Mouse (Mus musculus): ENCODE measurements around the gene Lcn4. TPM values are rescaled to one million over a fixed set of nuclear protein-coding genes. Genes with fewer than 3 reads are reported as not detected.

Lcn4 gene
- polyA plus RNA-seq, 1 experiment, result not detected

- TF ChIP-seq CTCF (IDR thresholded peaks at IDR 0.05; ENCODE audit: control insufficient read depth, insufficient read depth, insufficient replicate concordance, low read depth, low read length), result no peak
- TF ChIP-seq POLR2A (IDR thresholded peaks at IDR 0.05; ENCODE audit: control insufficient read depth, low read depth, low read length), result 0 out of 2 replicates have a peak, but pooled peaks have one; percentile 34
- Histone ChIP-seq H3K36me3 (ENCODE audit: control insufficient read depth, insufficient read depth, low read length) (no peaks in the 10 kb centered on the region), H3K27me3 (ENCODE audit: control insufficient read depth, insufficient read depth, low read length) (no peaks in the 10 kb centered on the region), H3K27ac (ENCODE audit: control insufficient read depth, insufficient read depth, low read depth, low read length) (peak within 1 kb of the TSS; percentile 63), H3K4me1 (ENCODE audit: control insufficient read depth, insufficient read depth, low read length) (peaks cover 19% of the 10 kb centered on the region), H3K4me3 (ENCODE audit: control insufficient read depth, low read depth, low read length) (peak within 1 kb of the TSS; percentile 77)
Observed at GRCm38 (mm10) chr2:26627921-26628739, 43.0 kb downstream of the Lcn4 start, which contains the start of gene Fam69b. Gene Fam69b, plus strand, starts transcription at chr2:26628457.

DNA sequence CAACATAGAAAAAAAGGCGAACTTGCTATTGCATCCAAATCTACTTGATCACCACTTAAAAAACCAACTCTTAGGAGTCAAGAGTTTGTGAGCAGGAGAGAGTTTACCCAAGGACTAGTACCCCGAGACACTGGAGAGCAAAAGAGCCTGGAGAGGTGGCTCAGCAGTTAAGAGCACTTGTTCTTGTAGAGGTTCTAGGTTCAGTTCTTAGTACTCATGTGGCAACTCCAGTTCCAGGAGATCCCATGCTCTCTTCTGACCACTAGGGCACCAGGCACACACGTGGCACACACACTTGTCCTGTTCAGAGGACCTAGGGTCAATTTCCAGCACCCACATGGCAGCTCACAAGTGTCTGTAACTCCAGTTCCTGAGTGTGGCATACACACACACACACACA lies 45.0 kb downstream of the Lcn4 start:
- H3K27ac ChIP-seq (ENCODE audit: control insufficient read depth, insufficient read depth, low read depth, low read length), result no peak overlapping the region
- TF ChIP-seq CTCF (IDR thresholded peaks at IDR 0.05; ENCODE audit: control insufficient read depth, insufficient read depth, insufficient replicate concordance, low read depth, low read length) (no peak), POLR2A (IDR thresholded peaks at IDR 0.05; ENCODE audit: control insufficient read depth, low read depth, low read length) (no peak)
- peaks cover 19% of the 10 kb centered on the region for H3K4me1 ChIP-seq (ENCODE audit: control insufficient read depth, insufficient read depth, low read length)
- no peaks in the 10 kb centered on the region for H3K36me3 ChIP-seq (ENCODE audit: control insufficient read depth, insufficient read depth, low read length)
- no peak overlapping the region for H3K4me3 ChIP-seq (ENCODE audit: control insufficient read depth, low read depth, low read length)
- no peaks in the 10 kb centered on the region for H3K27me3 ChIP-seq (ENCODE audit: control insufficient read depth, insufficient read depth, low read length)

- Histone ChIP-seq H3K4me3 (ENCODE audit: control insufficient read depth, low read depth, low read length) (no peak overlapping the region), H3K27me3 (ENCODE audit: control insufficient read depth, insufficient read depth, low read length) (no peaks in the 10 kb centered on the region), H3K4me1 (ENCODE audit: control insufficient read depth, insufficient read depth, low read length) (peaks cover 19% of the 10 kb centered on the region), H3K27ac (ENCODE audit: control insufficient read depth, insufficient read depth, low read depth, low read length) (no peak overlapping the region), H3K36me3 (ENCODE audit: control insufficient read depth, insufficient read depth, low read length) (no peaks in the 10 kb centered on the region)
- no peak for TF ChIP-seq CTCF (IDR thresholded peaks at IDR 0.05; ENCODE audit: control insufficient read depth, insufficient read depth, insufficient replicate concordance, low read depth, low read length)
- no peak for TF ChIP-seq POLR2A (IDR thresholded peaks at IDR 0.05; ENCODE audit: control insufficient read depth, low read depth, low read length)
Observed at GRCm38 (mm10) chr2:26625419-26625818, 45.7 kb downstream of the Lcn4 start.

DNA sequence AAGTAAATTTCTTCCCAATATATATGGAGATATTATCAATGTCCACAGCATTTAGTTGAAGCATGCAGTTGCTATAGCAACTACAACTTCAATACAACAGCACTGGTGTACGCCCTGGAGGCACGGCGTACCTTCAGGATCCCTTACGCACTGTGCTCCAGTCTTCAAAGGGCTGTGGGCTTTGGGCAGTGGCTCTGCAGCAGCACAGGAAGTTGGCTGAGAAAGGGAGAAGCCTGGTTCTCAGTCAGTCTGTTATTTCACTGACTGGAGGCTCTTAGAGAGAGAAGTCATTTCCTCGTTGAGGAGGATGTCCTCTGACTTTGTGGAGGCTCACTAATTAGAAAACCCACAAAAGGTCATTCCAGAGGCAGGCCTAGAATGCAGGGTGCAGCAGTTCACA lies 48.1 kb downstream of the Lcn4 start:
- Histone ChIP-seq H3K36me3 (ENCODE audit: control insufficient read depth, insufficient read depth, low read length) (no peaks in the 10 kb centered on the region), H3K27me3 (ENCODE audit: control insufficient read depth, insufficient read depth, low read length) (no peaks in the 10 kb centered on the region), H3K4me1 (ENCODE audit: control insufficient read depth, insufficient read depth, low read length) (no peaks in the 10 kb centered on the region; the same call in 1 of the 2 replicates), H3K27ac (ENCODE audit: control insufficient read depth, insufficient read depth, low read depth, low read length) (no peak overlapping the region), H3K4me3 (ENCODE audit: control insufficient read depth, low read depth, low read length) (no peak overlapping the region)
- TF ChIP-seq POLR2A (IDR thresholded peaks at IDR 0.05; ENCODE audit: control insufficient read depth, low read depth, low read length), result no peak
- TF ChIP-seq CTCF (IDR thresholded peaks at IDR 0.05; ENCODE audit: control insufficient read depth, insufficient read depth, insufficient replicate concordance, low read depth, low read length), result no peak

DNA sequence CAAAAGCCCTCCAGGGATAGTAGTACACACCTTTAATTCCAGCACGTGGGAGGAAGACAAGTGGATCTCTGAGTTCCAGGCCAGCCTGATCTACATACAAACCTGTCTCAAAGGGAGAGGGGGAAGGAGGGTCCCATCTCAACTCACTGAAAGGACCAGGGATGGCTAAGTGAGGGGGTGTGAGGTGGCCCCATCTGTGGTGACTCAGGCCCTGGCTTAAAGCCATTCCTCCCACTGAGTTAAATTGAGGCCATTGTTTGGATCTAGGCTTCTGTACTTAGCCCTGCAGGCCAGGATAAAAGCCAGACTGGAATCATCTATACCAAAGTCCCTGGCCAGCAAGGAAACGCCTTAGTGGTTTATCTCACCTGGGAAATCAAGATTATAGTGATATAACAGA lies 49.8 kb downstream of the Lcn4 start:
- Histone ChIP-seq H3K36me3 (ENCODE audit: control insufficient read depth, insufficient read depth, low read length) (no peaks in the 10 kb centered on the region), H3K27ac (ENCODE audit: control insufficient read depth, insufficient read depth, low read depth, low read length) (no peak overlapping the region), H3K27me3 (ENCODE audit: control insufficient read depth, insufficient read depth, low read length) (no peaks in the 10 kb centered on the region), H3K4me1 (ENCODE audit: control insufficient read depth, insufficient read depth, low read length) (no peaks in the 10 kb centered on the region), H3K4me3 (ENCODE audit: control insufficient read depth, low read depth, low read length) (no peak overlapping the region)
- TF ChIP-seq POLR2A (IDR thresholded peaks at IDR 0.05; ENCODE audit: control insufficient read depth, low read depth, low read length), result no peak
- TF ChIP-seq CTCF (IDR thresholded peaks at IDR 0.05; ENCODE audit: control insufficient read depth, insufficient read depth, insufficient replicate concordance, low read depth, low read length), result no peak

- no peak for TF ChIP-seq POLR2A (IDR thresholded peaks at IDR 0.05; ENCODE audit: control insufficient read depth, low read depth, low read length)
- Histone ChIP-seq H3K4me3 (ENCODE audit: control insufficient read depth, low read depth, low read length) (no peak overlapping the region), H3K27me3 (ENCODE audit: control insufficient read depth, insufficient read depth, low read length) (no peaks in the 10 kb centered on the region), H3K27ac (ENCODE audit: control insufficient read depth, insufficient read depth, low read depth, low read length) (no peak overlapping the region), H3K4me1 (ENCODE audit: control insufficient read depth, insufficient read depth, low read length) (no peaks in the 10 kb centered on the region), H3K36me3 (ENCODE audit: control insufficient read depth, insufficient read depth, low read length) (no peaks in the 10 kb centered on the region)
Observed at GRCm38 (mm10) chr2:26617928-26618327, 53.2 kb downstream of the Lcn4 start.

Other genes with a start within 250 kb of the Lcn4 start
- 58.1 and 58.6 TPM in 2 replicates for gene Sec16a, start 226.1 kb downstream of the Lcn4 start, polyA plus RNA-seq (2012; rRNA removed)
- gene Notch1, start 154.6 kb downstream of the Lcn4 start, polyA plus RNA-seq (2012; rRNA removed), result 3.0 TPM in 2 replicates
- 27.4 and 41.2 TPM in 2 replicates for gene Egfl7, start 91.3 kb downstream of the Lcn4 start, polyA plus RNA-seq (2012; rRNA removed)
- not detected in 2 replicates for gene Gm20532, start 84.6 kb downstream of the Lcn4 start, polyA plus RNA-seq (2012; rRNA removed)
- 223 and 249 TPM in 2 replicates for gene Agpat2, start 66.9 kb downstream of the Lcn4 start, polyA plus RNA-seq (2012; rRNA removed)
- gene Fam69b, start 42.8 kb downstream of the Lcn4 start, polyA plus RNA-seq (2012; rRNA removed), result 10.3 and 12.0 TPM in 2 replicates
- 2.1 and 2.9 TPM in 2 replicates for gene Abo, start 193.7 kb upstream of the Lcn4 start, polyA plus RNA-seq (2012; rRNA removed)
- gene Surf6, start 231.6 kb upstream of the Lcn4 start, polyA plus RNA-seq (2012; rRNA removed), result 4.5 and 5.8 TPM in 2 replicates
- 30.3 and 34.4 TPM in 2 replicates for gene Med22, start 239.4 kb upstream of the Lcn4 start, polyA plus RNA-seq (2012; rRNA removed)
- 229 and 302 TPM in 2 replicates for gene Rpl7a, start 239.5 kb upstream of the Lcn4 start, polyA plus RNA-seq (2012; rRNA removed)
- gene Surf2, start 245.1 kb upstream of the Lcn4 start, polyA plus RNA-seq (2012; rRNA removed), result 9.0 and 9.9 TPM in 2 replicates
- gene Surf1, start 245.2 kb upstream of the Lcn4 start, polyA plus RNA-seq (2012; rRNA removed), result 23.2 and 26.3 TPM in 2 replicates

All from testis, adult 2 months (tissue).